Mouse (Mus musculus): Measurements from ENCODE around the gene Trpm5.

The Trpm5 gene

DNA sequence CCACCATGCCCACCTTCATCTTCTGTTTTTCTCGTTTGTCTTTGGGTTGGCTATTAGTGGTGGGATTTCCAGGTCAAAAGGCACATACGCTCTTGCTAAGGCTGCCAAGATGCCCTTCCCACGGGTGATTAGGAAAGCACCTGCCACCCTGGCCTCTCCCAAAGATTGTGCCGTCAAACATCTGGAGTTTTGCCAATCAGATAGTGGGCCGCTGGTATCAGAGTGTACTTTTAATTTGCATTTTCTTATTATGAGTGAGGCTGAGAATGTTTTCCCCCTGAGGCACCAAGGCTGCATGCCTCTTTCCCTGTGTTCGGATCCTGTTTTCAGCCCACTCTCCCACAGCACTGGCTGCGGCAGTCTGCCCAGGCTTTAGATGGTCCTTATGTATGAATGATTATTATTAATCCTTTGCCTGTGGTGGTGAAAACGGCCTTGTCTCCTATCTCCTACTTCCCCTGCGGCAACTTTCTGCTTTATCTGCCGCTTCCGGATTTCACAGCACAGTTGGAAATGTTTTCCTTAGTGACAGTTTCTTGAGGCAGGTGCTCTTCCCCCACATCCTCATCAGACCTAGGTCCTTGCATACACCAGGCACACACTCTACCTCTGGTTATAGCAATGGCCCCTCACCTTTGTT is 10.9 kb upstream of the Trpm5 start:
- no peak for DNase-seq (ENCODE audit: low read depth)

DNA sequence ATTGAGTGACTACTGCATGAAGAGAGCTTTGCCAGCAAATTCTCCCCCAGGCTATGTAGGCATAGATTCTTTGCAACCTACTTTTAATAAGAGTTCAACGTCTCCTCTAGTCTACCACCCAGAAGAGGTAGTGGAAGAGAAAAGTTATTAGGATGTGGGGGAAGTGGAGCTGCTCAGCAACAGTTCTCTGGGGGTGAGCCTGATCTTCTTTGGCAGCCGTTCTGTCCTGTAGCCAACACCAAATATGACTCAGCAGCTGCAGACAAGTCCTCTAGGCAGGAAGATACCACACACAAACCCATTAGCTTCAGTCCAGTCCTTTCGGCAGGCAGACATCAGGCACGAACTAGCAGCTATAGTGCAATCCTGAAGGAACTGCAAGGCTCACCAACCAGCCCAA is 6.3 kb upstream of the Trpm5 start:
- no peak for DNase-seq (ENCODE audit: low read depth)

GRCm38 (mm10) chr7:143095554-143095907 is 1.1 kb upstream of the Trpm5 start:
- DNase-seq (ENCODE audit: low read depth) = no peak

DNA sequence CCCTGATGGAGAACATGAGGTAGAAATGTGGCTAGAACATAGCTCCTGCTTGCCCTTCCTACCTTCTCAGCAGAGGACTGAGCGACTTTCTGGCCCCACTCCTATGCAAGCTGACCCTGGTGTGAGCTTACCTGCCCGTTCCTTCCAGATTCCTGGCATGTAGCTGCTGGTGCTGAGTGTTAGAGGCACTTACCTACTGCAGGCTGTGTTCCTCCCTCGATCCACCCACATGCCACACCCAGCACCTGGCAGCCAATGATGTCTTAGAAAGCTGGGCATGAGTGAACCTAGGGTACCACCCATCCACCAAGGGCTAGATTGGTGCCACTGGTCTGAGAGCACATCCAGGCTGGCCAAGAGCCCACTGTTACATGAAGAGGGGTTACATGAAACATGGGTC is 595 bp downstream of the Trpm5 start:
- DNase-seq (ENCODE audit: low read depth) = no peak

DNA sequence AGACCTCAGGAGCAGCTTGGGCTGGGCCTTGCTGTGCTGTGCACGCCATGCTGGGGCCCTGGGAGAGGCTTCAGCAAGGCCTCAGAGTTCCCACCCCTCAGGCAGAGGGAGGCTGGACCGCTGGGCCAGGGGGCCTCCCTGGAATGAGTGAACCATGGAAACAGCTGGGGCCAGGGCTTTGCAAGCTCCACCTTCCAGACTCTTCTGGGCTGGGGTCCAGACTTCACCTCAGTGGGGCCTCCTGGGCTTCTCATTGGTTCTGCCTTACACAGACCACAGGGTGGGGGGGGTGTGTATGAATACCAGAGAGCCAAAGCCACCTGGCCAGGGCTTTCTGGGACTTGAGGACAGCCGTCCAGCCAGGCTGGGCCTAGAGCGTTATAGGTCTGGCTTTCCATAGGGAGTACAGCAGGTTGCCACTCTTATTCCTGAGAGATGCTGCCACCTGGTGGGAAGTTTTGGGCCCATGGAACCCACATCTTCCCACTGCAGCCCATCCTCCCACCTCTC is 7.3 kb downstream of the Trpm5 start:
- DNase-seq (ENCODE audit: low read depth) = no peak

GRCm38 (mm10) chr7:143086366-143086765 is 8.1 kb downstream of the Trpm5 start:
- no peak for DNase-seq (ENCODE audit: low read depth)

DNA sequence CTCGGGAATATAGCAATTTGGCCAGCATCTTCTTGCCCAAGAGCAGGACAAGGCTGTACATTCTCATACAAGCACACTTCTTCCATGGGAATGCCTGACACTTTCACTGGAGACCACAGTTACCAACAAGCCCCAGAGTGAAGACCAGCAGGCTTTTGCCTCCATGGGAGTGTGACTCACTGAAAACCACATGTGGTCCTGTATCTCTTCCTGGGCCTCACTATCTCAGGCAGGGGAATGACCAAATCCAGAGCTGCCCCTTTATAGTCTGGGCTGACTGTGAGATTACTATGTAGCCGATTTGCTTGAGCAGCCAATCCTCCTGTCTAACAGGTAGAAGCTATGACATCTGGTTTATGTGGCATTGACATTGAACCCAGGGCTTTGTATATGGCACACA is 10.7 kb downstream of the Trpm5 start:
- DNase-seq (ENCODE audit: low read depth) = no peak

DNA sequence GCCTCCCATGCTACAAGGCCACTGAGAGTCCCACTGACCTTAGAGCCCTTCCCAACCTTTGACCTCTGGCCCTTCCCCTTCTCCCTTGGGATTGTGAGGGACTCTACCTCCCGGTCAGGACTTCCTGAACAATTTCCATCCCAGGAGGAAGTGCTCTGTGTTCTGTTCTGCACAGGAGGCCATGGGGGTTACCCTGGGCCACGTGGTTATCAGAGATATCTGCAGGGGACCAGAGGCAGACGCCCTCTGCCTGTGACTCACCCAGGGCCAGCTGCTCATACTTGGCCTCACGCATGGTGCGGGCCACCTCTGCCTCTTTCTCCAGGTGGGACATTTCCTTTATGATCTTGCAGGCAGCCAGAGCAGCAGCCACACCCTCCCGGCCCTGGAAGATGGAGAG is 12.4 kb downstream of the Trpm5 start:
- DNase-seq (ENCODE audit: low read depth) = no peak

- no peak for DNase-seq (ENCODE audit: low read depth)
Observed at GRCm38 (mm10) chr7:143077351-143077750, 17.1 kb downstream of the Trpm5 start.

GRCm38 (mm10) chr7:143075394-143075793 is 19.0 kb downstream of the Trpm5 start:
- DNase-seq (ENCODE audit: low read depth) = no peak

GRCm38 (mm10) chr7:143073086-143073485 is 21.4 kb downstream of the Trpm5 start:
- DNase-seq (ENCODE audit: low read depth) = no peak

DNA sequence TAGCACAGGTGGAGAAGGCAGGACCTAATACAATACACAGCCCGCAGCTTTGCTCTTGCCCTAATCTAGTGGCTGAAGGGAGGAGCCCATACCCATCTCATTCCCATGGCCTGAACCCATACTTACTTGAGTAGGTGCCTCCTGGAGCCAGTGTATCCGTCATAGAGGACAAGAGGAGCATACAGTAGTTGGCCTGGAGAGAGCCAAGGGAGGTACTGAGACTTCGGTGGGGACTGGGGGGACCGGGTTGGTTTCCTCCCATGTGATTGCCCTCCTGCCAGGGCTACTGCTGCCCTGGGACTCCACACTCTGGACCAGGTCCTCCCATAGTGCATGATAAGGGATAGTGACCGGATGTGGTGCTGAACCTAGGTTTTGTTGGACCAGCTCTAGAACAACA is 21.8 kb downstream of the Trpm5 start:
- DNase-seq (ENCODE audit: low read depth) = no peak

DNA sequence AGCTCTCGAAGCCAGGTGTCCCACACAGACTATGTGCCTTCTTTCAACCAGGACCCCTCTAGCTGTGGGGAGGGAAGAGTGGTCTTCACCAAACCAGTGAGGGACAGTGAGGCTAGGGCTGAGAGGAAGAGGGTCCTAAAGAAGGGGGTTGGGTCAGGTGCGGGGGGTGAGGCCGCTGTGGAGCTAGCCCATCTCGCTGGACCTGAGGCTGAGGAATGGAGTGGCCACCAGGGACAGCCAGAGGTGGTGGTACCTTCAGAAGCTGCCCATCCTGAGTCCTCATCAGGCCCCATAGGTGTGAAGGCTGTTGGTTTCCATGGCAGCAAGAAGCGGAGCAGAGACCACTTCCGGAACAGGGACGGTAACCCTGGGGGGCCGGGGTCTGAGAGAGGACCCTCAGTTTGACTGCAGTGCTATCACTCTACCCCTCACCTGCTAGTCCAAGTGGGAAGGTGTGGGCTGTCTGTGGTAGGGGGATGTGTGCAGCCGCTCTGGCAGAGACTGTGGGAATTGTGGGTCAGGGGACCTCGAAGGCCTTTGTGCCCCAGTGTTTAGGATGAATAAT is 23.9 kb downstream of the Trpm5 start:
- DNase-seq (ENCODE audit: low read depth) = no peak

DNA sequence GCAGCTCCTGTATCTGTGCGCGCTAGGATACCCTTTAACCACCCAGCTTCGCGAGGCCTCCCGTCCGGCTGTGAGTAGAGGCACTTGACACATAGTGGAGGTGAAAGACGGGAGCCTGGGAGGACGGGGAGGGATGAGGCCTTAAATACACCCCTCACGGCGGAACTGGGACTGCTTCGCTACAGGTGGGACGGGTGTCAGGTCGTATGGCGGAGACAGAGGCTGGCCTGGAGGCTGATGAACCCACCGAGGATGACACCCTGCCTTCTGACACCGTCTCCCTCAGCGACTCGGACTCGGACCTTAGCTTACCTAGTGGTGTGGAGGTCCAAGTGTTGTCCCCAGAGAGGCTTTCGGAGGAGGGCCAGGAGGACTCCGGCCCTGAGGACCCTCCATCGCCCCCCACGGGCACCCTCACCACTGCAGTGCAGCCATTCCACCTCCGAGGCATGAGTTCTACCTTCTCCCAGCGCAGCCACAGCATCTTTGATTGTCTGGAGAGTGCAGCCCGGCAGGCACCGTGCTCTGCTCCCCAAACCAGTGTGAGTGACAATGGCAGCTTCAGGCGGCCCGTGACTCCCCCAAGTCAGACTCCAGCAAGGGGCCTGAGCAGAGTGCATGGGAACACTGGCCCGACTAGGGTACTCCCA is 24.6 kb downstream of the Trpm5 start:
- DNase-seq (ENCODE audit: low read depth) = no peak

GRCm38 (mm10) chr7:143068882-143069591 is 25.4 kb downstream of the Trpm5 start, which contains the start of gene Tssc4:
TSS of gene Tssc4 (plus strand) at chr7:143069249.
- peak; percentile 100 for DNase-seq (ENCODE audit: low read depth)

DNA sequence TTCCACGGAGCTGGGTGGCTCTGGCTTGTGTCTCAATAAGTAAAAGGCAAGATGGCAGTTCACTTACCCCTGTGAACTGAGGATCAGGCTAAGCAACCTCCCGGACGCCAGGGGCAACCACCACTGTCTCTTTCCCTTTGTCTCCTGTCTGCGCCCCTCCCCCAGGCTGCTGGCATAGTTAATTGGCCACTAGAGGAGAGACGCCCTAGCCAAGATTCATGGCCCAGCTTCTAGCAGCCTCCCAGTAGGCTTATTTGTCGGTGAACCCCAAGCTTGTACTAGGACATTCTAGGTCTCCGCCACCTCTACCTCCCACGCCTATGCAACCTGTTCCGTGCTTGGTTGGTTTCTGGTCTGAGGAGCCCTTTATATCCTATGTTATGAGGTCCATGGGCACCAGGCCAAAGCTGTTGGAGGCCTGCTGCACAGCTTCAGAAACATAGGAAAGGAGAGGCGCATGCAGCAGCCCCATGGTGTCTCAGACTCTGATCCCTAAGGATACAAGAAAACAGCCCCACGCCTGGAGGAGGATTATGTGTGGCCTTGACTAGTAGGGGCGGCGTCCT is 26.0 kb downstream of the Trpm5 start:
- no peak for DNase-seq (ENCODE audit: low read depth)

DNA sequence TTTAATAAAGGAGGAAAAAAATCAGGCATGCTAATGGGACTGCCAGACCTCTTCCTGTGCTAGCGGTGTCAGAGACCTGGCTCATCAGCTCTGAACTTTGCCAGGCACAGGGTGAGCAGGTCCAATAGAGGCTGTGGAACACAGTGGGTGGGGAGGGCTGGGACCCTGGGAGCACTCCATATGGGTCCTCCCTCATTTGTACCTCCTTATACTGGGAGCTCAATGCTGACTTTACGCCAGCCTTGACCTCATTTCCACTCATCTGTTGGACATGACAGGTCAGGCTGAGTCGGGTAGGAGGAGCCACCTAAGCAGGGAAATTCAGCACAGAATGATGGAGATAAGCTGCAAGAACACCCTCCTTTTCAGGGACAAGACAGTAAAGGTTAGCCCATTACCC is 26.5 kb downstream of the Trpm5 start:
- no peak for DNase-seq (ENCODE audit: low read depth)

DNA sequence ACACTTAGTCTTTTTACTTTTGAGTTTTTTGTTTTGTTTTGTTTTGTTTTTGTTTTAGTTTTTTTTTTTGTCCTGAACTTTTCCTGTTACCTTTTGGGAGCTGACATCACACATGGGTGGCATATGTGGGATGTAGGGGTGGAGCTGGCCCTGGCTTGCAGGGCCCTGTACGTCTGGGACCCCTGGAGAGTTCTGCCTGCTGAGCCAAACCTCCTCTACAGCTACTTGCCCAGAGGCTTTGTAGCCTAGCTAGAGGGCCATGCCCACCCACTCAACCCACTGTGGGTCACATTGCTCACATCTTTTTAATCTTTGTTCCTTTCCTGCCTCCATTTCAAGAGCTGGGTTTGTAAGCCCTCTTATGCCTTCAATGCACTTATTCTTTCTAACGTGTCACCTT is 27.0 kb downstream of the Trpm5 start:
- no peak for DNase-seq (ENCODE audit: low read depth)

DNA sequence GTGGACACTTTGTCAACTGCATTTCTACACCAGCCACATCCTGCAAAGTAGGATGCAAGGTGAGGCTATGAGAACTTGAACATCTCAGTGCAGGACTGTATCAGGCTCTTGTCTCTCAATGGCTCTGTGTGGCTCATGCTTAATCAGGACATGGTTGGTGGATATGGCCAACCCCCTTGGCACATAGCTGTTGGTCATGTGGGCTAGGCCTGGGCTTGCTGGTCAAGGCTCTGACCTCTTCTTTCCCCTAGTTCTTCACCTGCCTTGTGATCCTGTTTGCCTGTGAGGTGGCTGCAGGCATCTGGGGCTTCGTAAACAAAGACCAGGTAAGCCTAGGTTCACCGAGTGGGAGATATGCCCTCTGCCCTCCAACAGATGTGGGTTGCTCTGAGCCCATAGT is 28.8 kb downstream of the Trpm5 start:
- DNase-seq (ENCODE audit: low read depth) = no peak

- no peak for DNase-seq (ENCODE audit: low read depth)
Observed at GRCm38 (mm10) chr7:143064226-143064625, 30.2 kb downstream of the Trpm5 start.

DNA sequence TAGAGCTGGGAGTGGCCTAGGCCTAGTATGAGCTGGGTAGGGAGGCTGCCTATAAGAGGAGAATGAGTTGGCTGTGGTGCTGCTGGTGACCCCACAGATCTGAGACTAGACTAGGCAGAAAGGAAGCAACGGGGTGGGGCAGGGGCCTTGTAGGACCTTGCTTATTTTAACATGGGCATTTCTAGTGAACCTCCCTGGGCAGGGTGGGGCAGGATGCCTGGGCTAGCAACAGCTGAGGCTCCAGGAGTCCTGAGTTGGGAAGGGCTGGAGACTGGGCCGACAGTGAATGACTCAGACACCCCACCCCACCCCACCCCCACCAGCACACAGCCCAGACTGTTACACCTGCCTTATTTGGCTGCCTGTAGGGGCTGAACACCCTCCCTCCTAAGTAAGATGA is 31.7 kb downstream of the Trpm5 start:
- no peak for DNase-seq (ENCODE audit: low read depth)

DNA sequence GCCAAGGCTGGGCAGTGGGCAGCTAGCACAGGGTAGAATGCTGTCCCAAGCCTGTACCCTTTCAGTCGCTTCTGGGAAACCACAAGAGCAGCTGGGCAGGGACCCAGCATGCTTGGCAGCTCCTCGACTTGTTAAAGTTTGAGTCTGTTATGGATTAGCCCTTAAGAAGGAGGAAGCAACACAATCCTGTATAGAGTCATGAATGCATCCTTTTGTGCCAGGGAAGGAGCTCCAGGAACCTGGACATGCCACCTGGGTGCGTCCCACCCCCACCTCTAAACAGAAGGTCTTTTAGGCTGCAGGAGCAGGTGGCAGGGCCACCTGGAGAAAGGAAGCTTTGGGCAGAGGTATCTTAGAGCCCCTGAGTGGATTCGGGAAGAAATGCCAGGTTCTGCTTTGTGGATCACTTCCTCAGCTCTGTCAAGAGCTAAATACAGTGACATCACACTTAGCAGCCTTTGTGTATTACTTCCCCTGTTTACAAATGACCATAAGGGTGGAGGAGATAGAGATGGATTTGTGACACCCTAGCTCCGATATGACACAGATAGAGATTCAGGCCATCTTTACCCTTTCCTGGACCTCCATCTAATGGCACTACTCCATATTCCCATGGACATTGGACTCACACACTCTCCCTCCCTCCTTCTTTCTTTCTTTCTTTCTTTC is 35.1 kb downstream of the Trpm5 start:
- DNase-seq (ENCODE audit: low read depth) = no peak

Measured in fibroblast of lung, adult 2 months (primary cell).